Mouse (Mus musculus) limb, embryonic 14.5 days (tissue): ENCODE measurements at regions not wholly inside any gene's neighbourhood (a gene's known extent, or its start where the extent isn't known, plus 50 kb on each side); places are given as distances from the start of the nearest gene placed in this dataset.
A peak's percentile ranks its signal among the peaks of the same experiment; 100 is the strongest.

Experiments used
- ATAC-seq: fragments of 200-750 bp; cut with Nextera tagmentation; 2 replicates; pipeline ENCODE4 v1.8.0; 2017; ENCODE audit warnings: low read depth, moderate number of reproducible peaks, moderate TSS enrichment; ENCODE audit not compliant: low FRiP score
- DNase-seq: peaks from one replicate; pipeline ENCODE4 v3.0.0-alpha.2; 2015; ENCODE audit warnings: low spot score
- H3K27ac ChIP-seq: fragments of 300-500 bp; sonication (generic); replicated peaks from 2 replicates; pipeline ENCODE4 v1.5.1; 2014; ENCODE audit warnings: low read depth, mild to moderate bottlenecking, low read length, moderate library complexity, mixed read lengths
- H3K27me3 ChIP-seq: fragments of 300-500 bp; sonication (generic); 2 replicates; pipeline ENCODE4 v1.6.1; 2014; ENCODE audit warnings: low read length, mixed read lengths; ENCODE audit not compliant: control insufficient read depth, insufficient read depth
- H3K36me3 ChIP-seq: fragments of 300-500 bp; sonication (generic); 2 replicates; pipeline ENCODE4 v1.6.1; 2014; ENCODE audit warnings: mild to moderate bottlenecking, low read length, moderate library complexity, mixed read lengths; ENCODE audit not compliant: control insufficient read depth, insufficient read depth
- H3K4me1 ChIP-seq: fragments of 300-500 bp; sonication (generic); 2 replicates; pipeline ENCODE4 v1.6.1; 2014; ENCODE audit warnings: antibody characterized with exemption, low read length, mixed read lengths; ENCODE audit not compliant: control insufficient read depth, insufficient read depth
- H3K4me2 ChIP-seq: fragments of 300-500 bp; sonication (generic); replicated peaks from 2 replicates; pipeline ENCODE4 v1.6.1; 2014; ENCODE audit warnings: low read depth, mild to moderate bottlenecking, low read length, moderate library complexity; ENCODE audit not compliant: severe bottlenecking
- H3K4me3 ChIP-seq: fragments of 300-500 bp; sonication (generic); replicated peaks from 2 replicates; pipeline ENCODE4 v1.5.1; 2014; ENCODE audit warnings: low read length
- H3K9ac ChIP-seq: fragments of 300-500 bp; sonication (generic); 2 replicates; pipeline ENCODE4 v1.6.1; 2014; ENCODE audit warnings: mild to moderate bottlenecking, low read depth, low read length, moderate library complexity; ENCODE audit not compliant: severe bottlenecking
- H3K9me3 ChIP-seq: fragments of 300-500 bp; sonication (generic); 2 replicates; pipeline ENCODE4 v1.6.1; 2016; ENCODE audit warnings: low read length; ENCODE audit not compliant: control insufficient read depth
- POLR2A ChIP-seq: fragments of 200-500 bp; IDR thresholded peaks from 2 replicates; pipeline ENCODE4 v1.8.0; 2012; ENCODE audit warnings: inconsistent platforms, mild to moderate bottlenecking, moderate library complexity, borderline replicate concordance; ENCODE audit not compliant: insufficient read depth, insufficient read length; ENCODE audit errors: extremely low read depth
- WGBS: fragments of 180-500 bp; shearing (Covaris S2); extraction: QIAGEN DNeasy Blood & Tissue Kit; methylation state at CpG from one replicate; pipeline ENCODE4 v1.1.7; 2014; 5-methylcytosine and 5-hydroxymethylcytosine counted together

DNA sequence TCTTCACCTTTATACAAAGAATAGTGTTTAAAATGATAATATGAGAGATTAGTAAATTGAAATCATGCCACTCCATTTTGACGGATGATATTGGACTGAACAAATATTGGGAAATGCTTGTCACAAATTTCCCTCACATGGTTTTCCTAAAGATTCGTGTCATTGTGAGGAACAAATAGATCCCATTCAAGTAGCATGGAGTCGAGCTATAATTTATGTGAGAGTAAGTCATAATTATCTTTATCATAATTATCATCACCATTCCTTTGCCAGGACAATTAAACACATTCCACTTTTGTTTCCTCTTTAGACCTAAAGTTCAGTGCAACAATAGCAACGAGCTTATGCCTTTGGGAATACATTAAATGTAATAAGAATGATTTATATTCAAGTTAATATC lies 370.5 kb downstream of the Cdh11 start:
- no peaks in the 10 kb centered on the region for H3K9me3 ChIP-seq
- 73% methylated on average over 4 of the region's 4 CpGs for WGBS
- no peak overlapping the region for H3K4me2 ChIP-seq
- no peaks in the 10 kb centered on the region for H3K4me1 ChIP-seq
- H3K36me3 ChIP-seq: no peaks in the 10 kb centered on the region
- no peak for TF ChIP-seq POLR2A
- no peaks in the 10 kb centered on the region for H3K27me3 ChIP-seq
- DNase-seq (no peak), ATAC-seq (no peak)
- no peak overlapping the region for H3K9ac ChIP-seq
- no peak overlapping the region for H3K27ac ChIP-seq
- H3K4me3 ChIP-seq: no peak overlapping the region

DNA sequence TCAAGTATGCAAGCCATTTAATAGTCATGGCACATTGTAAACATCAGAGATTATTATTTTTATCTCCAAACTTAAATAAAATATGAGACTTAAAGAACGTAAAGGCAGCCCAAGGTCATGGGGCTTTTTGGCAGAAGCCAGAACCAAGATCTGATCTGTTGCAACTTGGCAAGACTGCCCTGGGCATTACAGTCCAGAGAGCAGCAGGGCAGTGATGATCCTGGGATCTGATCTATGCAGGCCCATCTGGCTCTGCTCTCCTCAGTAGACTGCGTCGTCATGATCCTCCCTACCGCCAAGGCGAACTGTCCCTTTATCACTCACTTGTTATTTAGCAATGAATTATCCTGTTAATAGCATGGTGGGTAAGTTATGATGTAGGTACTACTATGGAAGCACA lies 372.0 kb downstream of the Cdh11 start:
- 89% methylated on average over 5 of the region's 5 CpGs for WGBS
- DNase-seq: no peak
- Histone ChIP-seq H3K9me3 (no peaks in the 10 kb centered on the region), H3K36me3 (no peaks in the 10 kb centered on the region), H3K27me3 (no peaks in the 10 kb centered on the region), H3K4me1 (no peaks in the 10 kb centered on the region), H3K4me3 (no peak overlapping the region), H3K4me2 (no peak overlapping the region), H3K9ac (no peak overlapping the region), H3K27ac (no peak overlapping the region)
- no peak for ATAC-seq
- TF ChIP-seq POLR2A: no peak

DNA sequence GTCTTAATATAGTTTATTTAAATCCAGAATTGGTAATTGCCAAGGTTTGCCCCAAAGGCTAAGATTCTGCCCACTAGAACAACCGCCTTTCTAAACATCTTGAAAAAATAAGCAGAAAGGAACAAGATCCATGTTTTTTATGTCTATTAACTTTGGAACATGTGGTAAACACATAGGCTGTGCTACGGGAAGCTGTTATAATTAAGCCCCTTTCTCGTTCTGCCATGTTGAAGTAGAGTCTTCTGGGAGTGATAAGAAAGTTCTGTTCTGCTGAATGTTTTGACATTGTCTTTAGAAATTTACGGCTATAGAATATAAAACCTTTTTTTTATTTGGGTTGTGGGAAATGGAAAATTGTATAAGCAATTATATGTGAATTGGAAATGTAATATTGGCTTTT lies 397.9 kb downstream of the Cdh11 start:
- H3K4me2 ChIP-seq: no peak overlapping the region
- H3K27ac ChIP-seq: no peak overlapping the region
- TF ChIP-seq POLR2A: no peak
- no peaks in the 10 kb centered on the region for H3K27me3 ChIP-seq
- no peaks in the 10 kb centered on the region for H3K4me1 ChIP-seq
- no peaks in the 10 kb centered on the region for H3K36me3 ChIP-seq
- no peak overlapping the region for H3K9ac ChIP-seq
- DNase-seq: peak; percentile 33
- no peak overlapping the region for H3K4me3 ChIP-seq
- ATAC-seq: peak; percentile 82
- H3K9me3 ChIP-seq: no peaks in the 10 kb centered on the region
- 32% methylated on average over 4 of the region's 4 CpGs for WGBS

DNA sequence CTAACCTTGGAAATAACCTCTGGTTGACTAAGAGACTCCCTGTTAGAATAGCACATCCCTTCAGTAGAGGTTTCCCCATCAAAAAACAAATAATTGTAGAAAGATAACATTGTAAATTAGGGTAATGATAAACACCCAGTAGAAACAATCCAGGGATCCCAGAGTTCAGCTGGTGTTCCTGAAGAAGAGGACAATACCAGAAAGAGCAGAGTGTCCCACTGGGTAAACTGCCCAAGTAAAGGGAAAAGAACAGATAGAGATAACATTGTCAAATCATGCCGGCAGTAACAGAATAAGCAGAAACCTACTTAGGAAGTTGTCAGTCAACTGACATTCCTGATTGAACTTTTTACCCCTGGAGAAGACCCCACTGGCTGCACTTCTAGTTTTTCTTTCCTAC lies 440.1 kb downstream of the Cdh11 start:
- 92% methylated on average over 1 of the region's 1 CpGs for WGBS
- ATAC-seq (no peak), DNase-seq (no peak)
- no peaks in the 10 kb centered on the region for H3K9me3 ChIP-seq
- H3K27me3 ChIP-seq: no peaks in the 10 kb centered on the region
- no peak overlapping the region for H3K4me3 ChIP-seq
- no peaks in the 10 kb centered on the region for H3K36me3 ChIP-seq
- no peak overlapping the region for H3K27ac ChIP-seq
- TF ChIP-seq POLR2A: no peak
- H3K4me2 ChIP-seq: no peak overlapping the region
- H3K9ac ChIP-seq: no peak overlapping the region
- no peaks in the 10 kb centered on the region for H3K4me1 ChIP-seq

DNA sequence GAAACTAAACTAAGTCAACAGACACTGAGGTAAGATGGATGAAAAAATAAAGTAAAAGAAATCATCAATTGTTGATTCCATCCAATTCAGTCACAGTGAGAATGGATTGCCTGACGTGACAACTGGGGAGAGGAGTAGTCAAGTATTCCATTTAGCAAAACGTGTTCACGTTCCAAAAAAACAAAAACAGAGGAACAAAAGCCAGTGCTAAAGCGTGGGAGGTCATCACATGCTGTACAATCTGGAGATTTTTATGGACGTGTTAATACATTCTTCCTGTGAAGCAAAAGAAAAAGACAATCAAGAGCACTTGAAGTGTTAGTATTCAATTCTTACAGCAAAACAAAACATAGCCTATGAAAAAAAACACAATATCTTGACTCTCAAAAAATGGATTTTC lies 452.9 kb downstream of the Cdh11 start:
- Histone ChIP-seq H3K4me3 (no peak overlapping the region), H3K36me3 (no peaks in the 10 kb centered on the region), H3K27ac (no peak overlapping the region), H3K4me2 (no peak overlapping the region), H3K4me1 (no peaks in the 10 kb centered on the region), H3K9ac (no peak overlapping the region), H3K27me3 (no peaks in the 10 kb centered on the region), H3K9me3 (no peaks in the 10 kb centered on the region)
- 59% methylated on average over 5 of the region's 5 CpGs for WGBS
- DNase-seq (no peak), ATAC-seq (no peak)
- no peak for TF ChIP-seq POLR2A

DNA sequence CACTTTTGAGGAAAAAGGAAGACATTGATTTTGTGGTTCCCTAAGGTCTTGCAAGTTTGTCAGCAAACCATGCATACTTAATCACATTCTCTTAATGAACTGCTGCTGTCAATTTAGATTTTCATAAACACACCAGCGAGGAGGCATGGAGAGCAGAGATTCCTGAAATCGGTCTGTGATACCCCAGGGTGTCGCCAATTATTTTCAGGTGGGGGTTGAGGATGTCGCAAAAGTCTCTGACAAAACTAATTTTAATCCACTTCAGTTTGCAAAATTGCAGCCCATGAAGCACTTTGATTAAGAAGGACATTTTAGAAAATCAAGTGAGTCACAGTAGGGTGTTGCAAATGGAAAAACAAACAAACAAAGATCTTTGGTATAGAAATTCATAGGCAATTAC lies 454.3 kb downstream of the Cdh11 start:
- WGBS: 29% methylated on average over 4 of the region's 4 CpGs
- Histone ChIP-seq H3K36me3 (no peaks in the 10 kb centered on the region), H3K4me3 (no peak overlapping the region), H3K9ac (no peak overlapping the region), H3K4me1 (no peaks in the 10 kb centered on the region), H3K27ac (no peak overlapping the region), H3K4me2 (no peak overlapping the region), H3K9me3 (no peaks in the 10 kb centered on the region), H3K27me3 (no peaks in the 10 kb centered on the region)
- DNase-seq: no peak
- TF ChIP-seq POLR2A: no peak
- no peak for ATAC-seq
